Mouse (Mus musculus) ES-E14 (cell line): ENCODE measurements around the gene Large2.

Source experiments
- CHD2 ChIP-seq: IDR thresholded peaks from 2 replicates; pipeline ENCODE4 v1.6.1; 2014; ENCODE audit warnings: mild to moderate bottlenecking, low read depth, low read length, inconsistent platforms
- HCFC1 ChIP-seq: IDR thresholded peaks from 2 replicates; pipeline ENCODE4 v1.6.1; 2012; ENCODE audit warnings: low read length, inconsistent platforms, borderline replicate concordance; ENCODE audit not compliant: insufficient read depth

- no peak for TF ChIP-seq CHD2
- no peak for TF ChIP-seq HCFC1
Measured at GRCm38 (mm10) chr2:92404737-92405136, 30.1 kb upstream of the Large2 start.
